Comparison of ENCODE assay signal across 8 mouse cellular contexts in the genomic region with DNA sequence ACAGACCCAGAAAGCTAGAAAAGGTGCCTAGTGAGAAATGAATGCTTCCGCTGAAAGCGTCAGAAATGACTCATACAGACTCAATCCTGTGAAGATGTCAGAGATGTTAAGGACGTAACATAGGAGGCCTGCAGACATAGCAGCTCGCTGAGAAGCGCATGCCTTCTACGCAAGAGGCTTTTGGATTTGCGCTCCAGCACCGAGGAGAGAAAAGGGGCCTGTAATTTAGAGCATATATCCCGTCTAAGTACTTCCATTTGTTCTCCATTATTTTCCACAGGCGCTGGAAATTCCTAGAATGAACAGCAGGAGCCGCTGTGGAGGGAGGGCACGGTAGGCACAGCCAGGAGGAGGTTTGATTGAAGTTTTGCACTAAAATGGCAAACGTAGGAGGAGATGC. TPM values are rescaled to one million over a fixed set of nuclear protein-coding genes. Genes with fewer than 3 reads are reported as not detected.
DNase-seq lines count a peak whose midpoint lies in the region; ATAC-seq lines count a peak whose summit lies in the region.

No protein-coding gene starts in this region.

- H3K27ac ChIP-seq in hindbrain, embryonic 15.5 days (replicated peaks), result peak overlapping the region; percentile 81

- WGBS in hindbrain, embryonic 15.5 days, result 12% methylated on average over 13 of the region's 13 CpGs

- no peaks in the 10 kb centered on the region for H3K9me3 ChIP-seq in hindbrain, embryonic 15.5 days

- H3K9ac ChIP-seq in hindbrain, embryonic 15.5 days, result peak overlapping the region; percentile 49

- H3K36me3 ChIP-seq in hindbrain, embryonic 15.5 days, result no peaks in the 10 kb centered on the region

- H3K4me2 ChIP-seq in hindbrain, embryonic 15.5 days, result peak overlapping the region; percentile 74

- H3K4me3 ChIP-seq in hindbrain, embryonic 15.5 days, result peak overlapping the region; percentile 75

- peaks cover 19% of the 10 kb centered on the region for H3K4me1 ChIP-seq in hindbrain, embryonic 15.5 days (replicated peaks)

- peak; percentile 12; the same call in 1 of the 2 replicates for ATAC-seq in hindbrain, embryonic 15.5 days (ENCODE audit: low FRiP score, low read depth)

- no peaks in the 10 kb centered on the region for H3K27me3 ChIP-seq in hindbrain, embryonic 15.5 days

- peak; percentile 83 for DNase-seq in ZHBTc4 (ENCODE audit: low read depth, low spot score)
- peak; percentile 60 to 81 for DNase-seq in cerebellum, postnatal 4 days (ENCODE audit: low spot score in 2 of 2)
- DNase-seq in gastrocnemius, adult 18-20 months (ENCODE audit: low spot score), result peak; percentile 67
- peak; percentile 66 for DNase-seq in left cerebral cortex, adult 11 months (ENCODE audit: low spot score)
- DNase-seq in lung, postnatal 36 days, result peak; percentile 85
- DNase-seq in right cerebral cortex, adult 18-20 months, result peak; percentile 79
- peak; percentile 60 to 69 for DNase-seq in urinary bladder, postnatal 36 days (ENCODE audit: low spot score in 2 of 2)

RNA-seq across cellular contexts. Expression of a gene that starts 5.8 kb away (rescaled TPM):
- total RNA-seq in gastrocnemius, adult 18-20 months (2021), result 1 to 10 TPM; 3.9 to 4.1 TPM
- 30.2 and 30.8 TPM in 2 replicates for polyA plus RNA-seq in hindbrain, embryonic 15.5 days (2015; fragmentation: Nextera tagmentation; extraction: Ambion mirVana)

RNA-seq across cellular contexts. Expression of a gene that starts 26.5 kb away (rescaled TPM):
- not detected for total RNA-seq in gastrocnemius, adult 18-20 months (2021)
- not detected in 2 replicates for polyA plus RNA-seq in hindbrain, embryonic 15.5 days (2015; fragmentation: Nextera tagmentation; extraction: Ambion mirVana)

RNA-seq across cellular contexts. Expression of a gene that starts 29.1 kb away (rescaled TPM):
- total RNA-seq in gastrocnemius, adult 18-20 months (2021), result 10 to 100 TPM; 33.2 to 45.7 TPM
- 37.5 and 39.4 TPM in 2 replicates for polyA plus RNA-seq in hindbrain, embryonic 15.5 days (2015; fragmentation: Nextera tagmentation; extraction: Ambion mirVana)

RNA-seq across cellular contexts. Expression of a gene that starts 29.5 kb away (rescaled TPM):
- total RNA-seq in gastrocnemius, adult 18-20 months (2021), result 10 to 100 TPM; 22.4 to 23.3 TPM
- 48.4 and 51.9 TPM in 2 replicates for polyA plus RNA-seq in hindbrain, embryonic 15.5 days (2015; fragmentation: Nextera tagmentation; extraction: Ambion mirVana)

Comparison
In these comparisons a context has a peak if more than half of its experiments do, and no peak if none do; other contexts are left out.
1. Peak in every context shown above with its lines: DNase-seq, ATAC-seq, H3K4me3 ChIP-seq and H3K27ac ChIP-seq.